Mouse (Mus musculus): Measurements from ENCODE around the gene Gm49396. TPM values are rescaled to one million over a fixed set of nuclear protein-coding genes. Genes with fewer than 3 reads are reported as not detected.
A peak's percentile ranks its signal among the peaks of the same experiment; 100 is the strongest.

Gene Gm49396
- polyA plus RNA-seq, 1 experiment from 2014 or later = 17.5 TPM

DNA sequence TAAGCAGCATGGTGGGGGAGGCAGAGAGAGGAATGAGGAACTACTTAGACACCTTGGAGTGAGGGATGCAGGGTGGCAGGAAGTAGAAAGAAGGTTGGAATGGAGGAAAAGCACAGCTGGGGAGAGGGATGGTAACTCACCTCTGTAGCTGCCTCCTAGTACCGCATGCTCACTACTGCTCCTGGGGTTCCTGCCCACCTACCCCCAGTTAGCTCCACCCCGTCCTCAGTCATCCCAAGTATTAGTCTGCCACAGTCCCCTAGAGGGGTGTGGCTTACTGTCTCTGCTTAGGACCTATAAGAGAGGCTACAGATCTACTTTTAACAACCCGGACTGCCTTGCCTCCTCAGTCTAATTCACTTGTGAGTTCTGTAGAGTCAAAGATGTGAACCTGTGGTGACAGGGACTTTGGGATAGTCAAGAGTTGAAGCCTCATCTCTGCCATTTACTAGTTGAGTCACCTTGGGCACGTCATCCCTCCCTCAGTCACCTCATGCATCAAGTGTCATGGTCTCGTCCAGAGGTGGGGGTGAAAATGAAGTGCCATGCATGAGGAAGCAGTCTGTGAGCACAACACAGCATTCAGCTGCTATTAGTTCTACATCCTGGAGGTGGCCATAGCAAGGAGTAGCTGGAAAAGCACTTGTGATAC, 29.8 kb downstream of the Gm49396 start:
- H3K4me3 ChIP-seq = no peak overlapping the region
- no peak for ATAC-seq (ENCODE audit: low FRiP score, low read depth)
- no peaks in the 10 kb centered on the region for H3K27me3 ChIP-seq
- no peaks in the 10 kb centered on the region for H3K36me3 ChIP-seq
- no peak overlapping the region for H3K4me2 ChIP-seq
- 59% methylated on average over 5 of the region's 5 CpGs for WGBS
- H3K9ac ChIP-seq = no peak overlapping the region
- H3K4me1 ChIP-seq (replicated peaks) = peaks cover 8% of the 10 kb centered on the region
- no peaks in the 10 kb centered on the region for H3K9me3 ChIP-seq
- H3K27ac ChIP-seq (replicated peaks) = no peak overlapping the region

GRCm38 (mm10) chr7:30593579-30594509, 30.7 kb downstream of the Gm49396 start:
- no peaks in the 10 kb centered on the region for H3K9me3 ChIP-seq
- no peaks in the 10 kb centered on the region for H3K36me3 ChIP-seq
- peaks cover 8% of the 10 kb centered on the region for H3K4me1 ChIP-seq (replicated peaks)
- H3K27me3 ChIP-seq = no peaks in the 10 kb centered on the region
- WGBS = 65% methylated on average over 10 of the region's 10 CpGs
- no peak for ATAC-seq (ENCODE audit: low FRiP score, low read depth)
- H3K9ac ChIP-seq = no peak overlapping the region
- no peak overlapping the region for H3K27ac ChIP-seq (replicated peaks)
- no peak overlapping the region for H3K4me2 ChIP-seq
- H3K4me3 ChIP-seq = no peak overlapping the region

- H3K4me1 ChIP-seq (replicated peaks) = peaks cover 8% of the 10 kb centered on the region
- WGBS = 73% methylated on average over 4 of the region's 4 CpGs
- no peak overlapping the region for H3K9ac ChIP-seq
- H3K27ac ChIP-seq (replicated peaks) = no peak overlapping the region
- no peak overlapping the region for H3K4me3 ChIP-seq
- no peak for ATAC-seq (ENCODE audit: low FRiP score, low read depth)
- no peak overlapping the region for H3K4me2 ChIP-seq
- no peaks in the 10 kb centered on the region for H3K9me3 ChIP-seq
- no peaks in the 10 kb centered on the region for H3K36me3 ChIP-seq
- H3K27me3 ChIP-seq = no peaks in the 10 kb centered on the region
These were observed 31.4 kb downstream of the Gm49396 start for GRCm38 (mm10) chr7:30594510-30595024.

GRCm38 (mm10) chr7:30596093-30596492, 32.9 kb downstream of the Gm49396 start:
- H3K27me3 ChIP-seq = no peaks in the 10 kb centered on the region
- H3K4me1 ChIP-seq (replicated peaks) = peaks cover 14% of the 10 kb centered on the region
- H3K9ac ChIP-seq = no peak overlapping the region
- no peaks in the 10 kb centered on the region for H3K36me3 ChIP-seq
- H3K27ac ChIP-seq (replicated peaks) = no peak overlapping the region
- WGBS = 90% methylated on average over 5 of the region's 5 CpGs
- no peak for ATAC-seq (ENCODE audit: low FRiP score, low read depth)
- H3K4me2 ChIP-seq = no peak overlapping the region
- no peak overlapping the region for H3K4me3 ChIP-seq
- no peaks in the 10 kb centered on the region for H3K9me3 ChIP-seq

GRCm38 (mm10) chr7:30596811-30597210, 33.7 kb downstream of the Gm49396 start:
- no peak overlapping the region for H3K27ac ChIP-seq (replicated peaks)
- H3K4me3 ChIP-seq = no peak overlapping the region
- ATAC-seq (ENCODE audit: low FRiP score, low read depth) = no peak
- peaks cover 14% of the 10 kb centered on the region for H3K4me1 ChIP-seq (replicated peaks)
- no peak overlapping the region for H3K4me2 ChIP-seq
- H3K9me3 ChIP-seq = no peaks in the 10 kb centered on the region
- 83% methylated on average over 5 of the region's 5 CpGs for WGBS
- H3K36me3 ChIP-seq = no peaks in the 10 kb centered on the region
- H3K27me3 ChIP-seq = no peaks in the 10 kb centered on the region
- H3K9ac ChIP-seq = no peak overlapping the region

DNA sequence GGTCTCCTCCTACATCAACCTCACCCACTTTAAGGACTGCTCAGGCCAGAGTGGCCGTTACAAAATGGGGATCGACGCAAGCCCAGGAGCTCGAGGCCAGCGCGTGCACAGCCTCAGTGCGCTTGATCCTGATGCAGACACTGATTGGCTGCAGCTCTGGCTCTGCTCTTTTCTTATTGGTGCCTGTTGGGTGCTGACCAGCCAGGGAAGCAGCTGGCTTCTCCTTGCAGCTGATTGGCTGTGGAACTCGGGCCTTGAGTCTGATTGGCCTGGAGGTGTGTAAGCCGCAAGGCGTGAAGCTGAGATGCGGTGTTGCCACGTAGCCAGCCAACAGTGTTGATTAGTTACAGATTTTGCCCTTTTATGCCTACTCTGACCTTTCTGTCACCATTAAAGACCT, 35.6 kb downstream of the Gm49396 start, which contains the start of gene Zbtb32:
Gene Zbtb32, minus strand, starts transcription at position 124 of the 400 bp plus-strand sequence.
- ATAC-seq (ENCODE audit: low FRiP score, low read depth) = no peak
- Histone ChIP-seq H3K36me3 (no peaks in the 10 kb centered on the region), H3K4me1 (replicated peaks) (peaks cover 14% of the 10 kb centered on the region), H3K4me3 (peak within 1 kb of the TSS; percentile 23), H3K27ac (replicated peaks) (peak within 1 kb of the TSS; percentile 27; the same call in 1 of the 2 replicates), H3K4me2 (peak within 1 kb of the TSS; percentile 50), H3K27me3 (no peaks in the 10 kb centered on the region), H3K9me3 (no peaks in the 10 kb centered on the region), H3K9ac (no peak within 1 kb of the TSS)
- 91% methylated on average over 12 of the region's 12 CpGs for WGBS

GRCm38 (mm10) chr7:30599933-30600353, 36.8 kb downstream of the Gm49396 start:
- Histone ChIP-seq H3K27me3 (no peaks in the 10 kb centered on the region), H3K36me3 (no peaks in the 10 kb centered on the region), H3K4me1 (replicated peaks) (peaks cover 14% of the 10 kb centered on the region), H3K9ac (no peak overlapping the region), H3K4me3 (peak overlapping the region; percentile 23), H3K27ac (replicated peaks) (peak overlapping the region; percentile 27), H3K9me3 (no peaks in the 10 kb centered on the region), H3K4me2 (peak overlapping the region; percentile 50)
- 0% methylated on average over 16 of the region's 16 CpGs for WGBS
- ATAC-seq (ENCODE audit: low FRiP score, low read depth) = peak; percentile 98

GRCm38 (mm10) chr7:30600651-30601050, 37.5 kb downstream of the Gm49396 start:
- Histone ChIP-seq H3K4me3 (no peak overlapping the region), H3K27ac (replicated peaks) (peak overlapping the region; percentile 27; the same call in 1 of the 2 replicates), H3K4me2 (peak overlapping the region; percentile 50; the same call in 1 of the 2 replicates), H3K4me1 (replicated peaks) (peaks cover 14% of the 10 kb centered on the region), H3K27me3 (no peaks in the 10 kb centered on the region), H3K9me3 (no peaks in the 10 kb centered on the region), H3K9ac (no peak overlapping the region), H3K36me3 (no peaks in the 10 kb centered on the region)
- 71% methylated on average over 7 of the region's 7 CpGs for WGBS
- ATAC-seq (ENCODE audit: low FRiP score, low read depth) = peak; percentile 4; the same call in 1 of the 2 replicates

DNA sequence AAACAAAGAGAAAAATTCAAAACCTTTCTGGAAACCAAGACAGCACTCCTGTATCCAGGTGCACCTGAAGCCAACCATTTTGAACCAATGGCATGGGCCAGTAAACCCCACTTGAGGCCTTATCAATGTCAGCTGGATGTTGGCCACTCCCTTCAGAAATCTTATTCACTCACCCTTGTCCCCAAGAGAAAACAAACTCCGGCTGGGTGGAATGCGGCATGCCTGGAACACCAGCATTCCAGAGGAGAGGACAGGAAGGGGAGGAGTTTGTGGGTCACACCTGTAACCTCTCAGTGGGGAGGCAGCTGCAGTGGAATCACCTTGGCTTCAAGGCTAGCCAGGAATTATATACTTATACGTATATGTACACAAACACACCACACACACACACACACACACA, 39.4 kb downstream of the Gm49396 start:
- Histone ChIP-seq H3K4me1 (replicated peaks) (peaks cover 14% of the 10 kb centered on the region), H3K4me2 (no peak overlapping the region), H3K27ac (replicated peaks) (no peak overlapping the region), H3K9me3 (no peaks in the 10 kb centered on the region), H3K9ac (no peak overlapping the region), H3K27me3 (no peaks in the 10 kb centered on the region), H3K4me3 (no peak overlapping the region), H3K36me3 (no peaks in the 10 kb centered on the region)
- WGBS = 61% methylated on average over 3 of the region's 3 CpGs
- no peak for ATAC-seq (ENCODE audit: low FRiP score, low read depth)

DNA sequence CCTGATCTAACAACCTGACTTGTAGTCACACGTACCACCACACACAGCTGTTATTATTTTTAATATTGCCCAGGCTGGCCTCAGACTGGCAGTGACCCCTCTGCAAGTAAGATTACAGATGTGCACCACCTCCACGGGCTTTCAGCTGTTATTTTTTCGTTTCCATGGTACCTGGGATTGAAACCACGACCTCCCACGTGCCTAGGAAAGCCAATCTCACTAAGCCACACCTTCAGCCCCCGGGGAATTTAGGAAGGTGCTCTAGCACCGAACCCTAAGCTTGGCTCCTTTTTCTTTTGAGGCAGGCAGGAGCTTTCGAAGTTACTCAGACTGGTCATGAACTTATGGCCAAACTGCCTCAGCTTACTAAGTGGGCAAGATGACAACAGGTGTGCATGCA, 41.3 kb downstream of the Gm49396 start:
- Histone ChIP-seq H3K4me2 (no peak overlapping the region), H3K27ac (replicated peaks) (no peak overlapping the region), H3K36me3 (no peaks in the 10 kb centered on the region), H3K4me3 (no peak overlapping the region), H3K27me3 (no peaks in the 10 kb centered on the region), H3K4me1 (replicated peaks) (peaks cover 14% of the 10 kb centered on the region), H3K9me3 (no peaks in the 10 kb centered on the region), H3K9ac (no peak overlapping the region)
- ATAC-seq (ENCODE audit: low FRiP score, low read depth) = no peak
- 66% methylated on average over 8 of the region's 8 CpGs for WGBS

DNA sequence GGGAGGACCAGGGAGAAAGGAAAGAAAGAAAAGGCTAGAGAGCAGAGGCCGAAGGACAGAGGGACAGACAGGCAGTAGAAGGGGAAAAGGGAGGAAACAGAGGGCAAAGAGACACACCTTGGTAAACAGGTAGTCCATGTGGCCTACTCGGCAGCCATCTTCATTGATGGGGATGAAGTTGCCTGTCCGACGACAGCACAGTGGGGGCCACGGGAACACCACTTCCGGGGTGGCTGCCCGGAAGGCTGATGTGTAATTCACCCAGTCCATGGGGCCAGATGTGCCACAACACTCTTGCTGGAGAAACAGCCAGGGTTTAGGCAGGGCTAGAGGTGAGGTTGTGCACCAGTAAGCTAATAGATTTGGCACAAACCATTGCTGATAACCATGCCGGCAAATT, 41.8 kb downstream of the Gm49396 start:
- no peak overlapping the region for H3K27ac ChIP-seq (replicated peaks)
- no peak overlapping the region for H3K4me3 ChIP-seq
- no peak for ATAC-seq (ENCODE audit: low FRiP score, low read depth)
- H3K36me3 ChIP-seq = no peaks in the 10 kb centered on the region
- no peaks in the 10 kb centered on the region for H3K27me3 ChIP-seq
- no peak overlapping the region for H3K4me2 ChIP-seq
- no peaks in the 10 kb centered on the region for H3K9me3 ChIP-seq
- H3K4me1 ChIP-seq (replicated peaks) = peaks cover 8% of the 10 kb centered on the region
- H3K9ac ChIP-seq = no peak overlapping the region
- WGBS = 90% methylated on average over 8 of the region's 8 CpGs

All from hindbrain, embryonic 15.5 days (tissue).